Mouse (Mus musculus) erythroblast, embryonic 14.5 days (primary cell): ENCODE measurements at regions not wholly inside any gene's neighbourhood (a gene's known extent, or its start where the extent isn't known, plus 50 kb on each side); places are given as distances from the start of the nearest gene placed in this dataset.

Source experiments
- GATA1 ChIP-seq: IDR thresholded peaks from 2 replicates; pipeline ENCODE4 v1.6.1; 2012; ENCODE audit warnings: low read length, inconsistent platforms, mixed read lengths
- TAL1 ChIP-seq: IDR thresholded peaks from 3 replicates; pipeline ENCODE4 v1.6.1; 2012; ENCODE audit warnings: low read length, inconsistent platforms, mixed read lengths

GRCm38 (mm10) chr9:63849564-63850315, 91.9 kb upstream of the Smad3 start:
- TF ChIP-seq GATA1 (no peak), TAL1 (no peak)
